Mouse (Mus musculus): ENCODE data around the gene Supt5. TPM values are rescaled to one million over a fixed set of nuclear protein-coding genes. Genes with fewer than 3 reads are reported as not detected.
"Not testable (repeated sequence)": the region's sequence is repeated elsewhere in the genome, so short reads cannot be mapped to it uniquely, and the experiment has no call there.

The Supt5 gene
- 104 and 107 TPM in 2 replicates for polyA plus RNA-seq (2015; fragmentation: Nextera tagmentation; extraction: Ambion mirVana)

GRCm38 (mm10) chr7:28338108-28338998 is at the start of gene Supt5:
Gene Supt5 (minus strand): TSS chr7:28338746.
- Histone ChIP-seq H3K36me3 (no peaks in the 10 kb centered on the region; the same call in 1 of the 2 replicates), H3K9me3 (no peaks in the 10 kb centered on the region), H3K4me3 (peak within 1 kb of the TSS; percentile 73), H3K4me2 (replicated peaks) (peak within 1 kb of the TSS; percentile 83), H3K4me1 (peaks cover 27% of the 10 kb centered on the region), H3K27me3 (no peaks in the 10 kb centered on the region), H3K9ac (replicated peaks) (peak within 1 kb of the TSS; percentile 90), H3K27ac (replicated peaks) (peak within 1 kb of the TSS; percentile 91)
- under 1% methylated on average over 77 of the region's 77 CpGs for WGBS
- peak; percentile 99 for ATAC-seq (replicated peaks)

- not testable (repeated sequence) for H3K27ac ChIP-seq (replicated peaks); H3K4me2 ChIP-seq (replicated peaks); ATAC-seq (replicated peaks); H3K9me3 ChIP-seq; H3K9ac ChIP-seq (replicated peaks); H3K4me3 ChIP-seq; H3K27me3 ChIP-seq
- WGBS: 85% methylated on average over 7 of the region's 7 CpGs
- Histone ChIP-seq H3K36me3 (peaks cover 48% of the 10 kb centered on the region), H3K4me1 (peaks cover 14% of the 10 kb centered on the region)
Measured at GRCm38 (mm10) chr7:28387384-28387783, 48.8 kb upstream of the Supt5 start.

- WGBS: 79% methylated on average over 6 of the region's 6 CpGs
- H3K4me3 ChIP-seq; H3K9me3 ChIP-seq; H3K9ac ChIP-seq (replicated peaks); H3K27ac ChIP-seq (replicated peaks); H3K4me2 ChIP-seq (replicated peaks); ATAC-seq (replicated peaks); H3K27me3 ChIP-seq: not testable (repeated sequence)
- peaks cover 48% of the 10 kb centered on the region for H3K36me3 ChIP-seq
- H3K4me1 ChIP-seq: peaks cover 18% of the 10 kb centered on the region
Measured at GRCm38 (mm10) chr7:28386877-28387276, 48.3 kb upstream of the Supt5 start.

GRCm38 (mm10) chr7:28386462-28386861 is 47.9 kb upstream of the Supt5 start:
- no peak overlapping the region for H3K27ac ChIP-seq (replicated peaks)
- H3K4me3 ChIP-seq: no peak overlapping the region
- H3K27me3 ChIP-seq: no peaks in the 10 kb centered on the region
- H3K9ac ChIP-seq (replicated peaks): no peak overlapping the region
- H3K4me1 ChIP-seq: peaks cover 18% of the 10 kb centered on the region
- peaks cover 48% of the 10 kb centered on the region for H3K36me3 ChIP-seq
- no peak overlapping the region for H3K4me2 ChIP-seq (replicated peaks)
- 19% methylated on average over 4 of the region's 4 CpGs for WGBS
- H3K9me3 ChIP-seq: no peaks in the 10 kb centered on the region
- ATAC-seq (replicated peaks): peak; percentile 59

- ATAC-seq (replicated peaks): no peak
- H3K27me3 ChIP-seq: no peaks in the 10 kb centered on the region
- WGBS: 88% methylated on average over 7 of the region's 7 CpGs
- no peak overlapping the region for H3K4me2 ChIP-seq (replicated peaks)
- H3K4me1 ChIP-seq: peaks cover 18% of the 10 kb centered on the region
- H3K36me3 ChIP-seq: peaks cover 48% of the 10 kb centered on the region
- no peak overlapping the region for H3K27ac ChIP-seq (replicated peaks)
- no peak overlapping the region for H3K9ac ChIP-seq (replicated peaks)
- no peak overlapping the region for H3K4me3 ChIP-seq
- no peaks in the 10 kb centered on the region for H3K9me3 ChIP-seq
Measured at GRCm38 (mm10) chr7:28386007-28386406, 47.5 kb upstream of the Supt5 start.

- Histone ChIP-seq H3K27ac (replicated peaks) (no peak overlapping the region), H3K9me3 (no peaks in the 10 kb centered on the region), H3K36me3 (peaks cover 41% of the 10 kb centered on the region), H3K27me3 (no peaks in the 10 kb centered on the region), H3K4me1 (peaks cover 21% of the 10 kb centered on the region), H3K4me2 (replicated peaks) (no peak overlapping the region), H3K4me3 (no peak overlapping the region), H3K9ac (replicated peaks) (no peak overlapping the region)
- no peak for ATAC-seq (replicated peaks)
- 94% methylated on average over 9 of the region's 9 CpGs for WGBS
Measured at GRCm38 (mm10) chr7:28385196-28385595, 46.6 kb upstream of the Supt5 start.

- no peak for ATAC-seq (replicated peaks)
- 80% methylated on average over 6 of the region's 6 CpGs for WGBS
Measured at GRCm38 (mm10) chr7:28384162-28384561, 45.6 kb upstream of the Supt5 start.

GRCm38 (mm10) chr7:28383606-28384005 is 45.1 kb upstream of the Supt5 start:
- no peak overlapping the region for H3K27ac ChIP-seq (replicated peaks)
- no peaks in the 10 kb centered on the region for H3K9me3 ChIP-seq
- no peak overlapping the region for H3K4me3 ChIP-seq
- H3K9ac ChIP-seq (replicated peaks): no peak overlapping the region
- no peaks in the 10 kb centered on the region for H3K27me3 ChIP-seq
- WGBS: 87% methylated on average over 4 of the region's 4 CpGs
- no peak for ATAC-seq (replicated peaks)
- H3K36me3 ChIP-seq: peaks cover 27% of the 10 kb centered on the region
- peaks cover 32% of the 10 kb centered on the region for H3K4me1 ChIP-seq
- no peak overlapping the region for H3K4me2 ChIP-seq (replicated peaks)

More at GRCm38 (mm10) chr7:28384162-28384561, 45.6 kb upstream of the Supt5 start:
- H3K36me3 ChIP-seq: peaks cover 33% of the 10 kb centered on the region
- H3K9ac ChIP-seq (replicated peaks): no peak overlapping the region
- no peak overlapping the region for H3K27ac ChIP-seq (replicated peaks)
- peaks cover 26% of the 10 kb centered on the region for H3K4me1 ChIP-seq
- no peaks in the 10 kb centered on the region for H3K27me3 ChIP-seq
- H3K4me3 ChIP-seq: no peak overlapping the region
- H3K4me2 ChIP-seq (replicated peaks): no peak overlapping the region
- H3K9me3 ChIP-seq: no peaks in the 10 kb centered on the region

- Histone ChIP-seq H3K27ac (replicated peaks) (no peak overlapping the region), H3K4me3 (no peak overlapping the region), H3K36me3 (peaks cover 21% of the 10 kb centered on the region), H3K9me3 (no peaks in the 10 kb centered on the region), H3K27me3 (no peaks in the 10 kb centered on the region), H3K9ac (replicated peaks) (no peak overlapping the region), H3K4me1 (peaks cover 38% of the 10 kb centered on the region), H3K4me2 (replicated peaks) (no peak overlapping the region)
- ATAC-seq (replicated peaks): no peak
- 74% methylated on average over 11 of the region's 11 CpGs for WGBS
Measured at GRCm38 (mm10) chr7:28382981-28383396, 44.4 kb upstream of the Supt5 start.

- Histone ChIP-seq H3K9ac (replicated peaks) (no peak overlapping the region), H3K4me3 (no peak overlapping the region), H3K36me3 (peaks cover 16% of the 10 kb centered on the region), H3K4me2 (replicated peaks) (peak overlapping the region; percentile 45), H3K4me1 (peaks cover 44% of the 10 kb centered on the region), H3K9me3 (no peaks in the 10 kb centered on the region), H3K27ac (replicated peaks) (peak overlapping the region; percentile 42; the same call in 1 of the 2 replicates), H3K27me3 (no peaks in the 10 kb centered on the region)
- ATAC-seq (replicated peaks): no peak
- 68% methylated on average over 9 of the region's 12 CpGs for WGBS
Measured at GRCm38 (mm10) chr7:28382347-28382951, 43.9 kb upstream of the Supt5 start.

- no peaks in the 10 kb centered on the region for H3K9me3 ChIP-seq
- H3K36me3 ChIP-seq: peaks cover 13% of the 10 kb centered on the region
- H3K27me3 ChIP-seq: no peaks in the 10 kb centered on the region
- 4% methylated on average over 20 of the region's 20 CpGs for WGBS
- H3K4me1 ChIP-seq: peaks cover 48% of the 10 kb centered on the region
- H3K4me2 ChIP-seq (replicated peaks): peak overlapping the region; percentile 45
- ATAC-seq (replicated peaks): no peak
- H3K4me3 ChIP-seq: peak overlapping the region; percentile 24
- peak overlapping the region; percentile 42 for H3K27ac ChIP-seq (replicated peaks)
- peak overlapping the region; percentile 41 for H3K9ac ChIP-seq (replicated peaks)
Measured at GRCm38 (mm10) chr7:28381938-28382337, 43.4 kb upstream of the Supt5 start.
